Mouse (Mus musculus) liver, adult 2 months (tissue): ENCODE results near the gene Nkiras2.

Experiments used
- CTCF ChIP-seq: fragments of 200-500 bp; IDR thresholded peaks from 2 replicates; pipeline ENCODE4 v1.5.1; 2011; ENCODE audit warnings: low read depth, low read length, control low read depth
- POLR2A ChIP-seq: fragments of 200-500 bp; IDR thresholded peaks from 2 replicates; pipeline ENCODE4 v1.6.1; 2011; ENCODE audit warnings: low read length, control low read depth; ENCODE audit not compliant: insufficient read depth; ENCODE audit errors: extremely low read depth

GRCm38 (mm10) chr11:100581756-100582155 is 37.3 kb upstream of the Nkiras2 start:
- no peak for TF ChIP-seq CTCF
- TF ChIP-seq POLR2A: no peak
